In the genomic region with DNA sequence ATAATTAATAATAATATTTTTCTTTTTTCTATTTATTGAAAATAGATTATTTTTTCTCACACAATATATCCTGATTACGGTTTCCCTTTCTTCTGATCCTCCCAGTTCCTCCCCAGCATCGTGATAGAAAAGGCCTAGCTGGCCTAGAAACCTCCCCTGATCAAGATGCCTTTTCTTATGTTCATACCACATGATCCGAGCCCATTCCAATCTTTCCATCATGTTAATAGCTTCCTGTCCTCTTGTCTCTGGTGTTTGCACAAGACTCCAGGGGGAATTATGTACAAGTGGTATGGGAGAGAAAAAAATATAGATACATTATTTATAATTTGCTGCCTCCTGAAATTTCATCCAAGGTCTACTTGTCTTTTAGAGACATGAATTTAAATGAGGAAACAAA, we compare ENCODE assay signal across 22 mouse cellular contexts.
DNase-seq lines count a peak whose midpoint lies in the region; ATAC-seq lines count a peak whose summit lies in the region.
"Had no signal": no experiment of that assay in that cellular context is flagged by ENCODE, and none has a peak within 500 bp of the region (broad histone marks: within the 10 kb centered on the region; RNA-seq: fewer than 3 reads in every experiment).

No protein-coding gene starts in this region.

- 60% methylated on average over 3 of the region's 3 CpGs for WGBS in hindbrain, embryonic 12.5 days
- 74% methylated on average over 3 of the region's 3 CpGs for WGBS in hindbrain, embryonic 10.5 days
- WGBS in neural tube, embryonic 12.5 days, result 52% methylated on average over 3 of the region's 3 CpGs
- WGBS in neural tube, embryonic 15.5 days, result 51% methylated on average over 3 of the region's 3 CpGs
- 52% methylated on average over 3 of the region's 3 CpGs for WGBS in midbrain, embryonic 14.5 days

- no peak overlapping the region for H3K4me3 ChIP-seq in hindbrain, embryonic 12.5 days
- no peak overlapping the region for H3K4me3 ChIP-seq in hindbrain, embryonic 10.5 days
- H3K4me3 ChIP-seq in neural tube, embryonic 12.5 days, result no peak overlapping the region
- H3K4me3 ChIP-seq in neural tube, embryonic 15.5 days (replicated peaks), result no peak overlapping the region
- H3K4me3 ChIP-seq in midbrain, embryonic 14.5 days (replicated peaks; ENCODE audit: low read depth, low read length), result no peak overlapping the region
- H3K4me3 ChIP-seq: embryonic facial prominence, embryonic 15.5 days; erythroblast, embryonic 14.5 days; forebrain, embryonic 10.5 days; heart, embryonic 15.5 days had no signal

- no peak overlapping the region for H3K9ac ChIP-seq in hindbrain, embryonic 12.5 days
- H3K9ac ChIP-seq in neural tube, embryonic 12.5 days, result no peak overlapping the region
- no peak overlapping the region for H3K9ac ChIP-seq in neural tube, embryonic 15.5 days (replicated peaks)
- H3K9ac ChIP-seq in midbrain, embryonic 14.5 days (replicated peaks; ENCODE audit: low read length), result no peak overlapping the region
- H3K9ac ChIP-seq: embryonic facial prominence, embryonic 15.5 days; heart, embryonic 15.5 days had no signal

- no peaks in the 10 kb centered on the region for H3K9me3 ChIP-seq in hindbrain, embryonic 12.5 days (replicated peaks)
- H3K9me3 ChIP-seq in hindbrain, embryonic 10.5 days, result no peaks in the 10 kb centered on the region
- H3K9me3 ChIP-seq in neural tube, embryonic 12.5 days, result no peaks in the 10 kb centered on the region
- no peaks in the 10 kb centered on the region for H3K9me3 ChIP-seq in neural tube, embryonic 15.5 days (replicated peaks)
- no peaks in the 10 kb centered on the region for H3K9me3 ChIP-seq in midbrain, embryonic 14.5 days (ENCODE audit: control insufficient read depth, low read length)
- H3K9me3 ChIP-seq: embryonic facial prominence, embryonic 15.5 days; forebrain, embryonic 10.5 days; heart, embryonic 15.5 days had no signal

- H3K4me2 ChIP-seq in hindbrain, embryonic 12.5 days (replicated peaks), result no peak overlapping the region
- no peak overlapping the region for H3K4me2 ChIP-seq in neural tube, embryonic 12.5 days (replicated peaks)
- H3K4me2 ChIP-seq in neural tube, embryonic 15.5 days, result no peak overlapping the region
- H3K4me2 ChIP-seq in midbrain, embryonic 14.5 days (ENCODE audit: low read length), result no peak overlapping the region
- H3K4me2 ChIP-seq: embryonic facial prominence, embryonic 15.5 days; heart, embryonic 11.5 days; heart, embryonic 15.5 days had no signal

- H3K36me3 ChIP-seq in hindbrain, embryonic 12.5 days, result no peaks in the 10 kb centered on the region
- H3K36me3 ChIP-seq in hindbrain, embryonic 10.5 days, result no peaks in the 10 kb centered on the region
- no peaks in the 10 kb centered on the region for H3K36me3 ChIP-seq in neural tube, embryonic 12.5 days
- no peaks in the 10 kb centered on the region for H3K36me3 ChIP-seq in neural tube, embryonic 15.5 days
- H3K36me3 ChIP-seq in midbrain, embryonic 14.5 days (ENCODE audit: control insufficient read depth, insufficient read depth, low read length), result no peaks in the 10 kb centered on the region
- H3K36me3 ChIP-seq: embryonic facial prominence, embryonic 15.5 days; forebrain, embryonic 10.5 days; heart, embryonic 15.5 days had no signal

- 0 out of 2 replicates have a peak, but pooled peaks have one; percentile 36 for ATAC-seq in hindbrain, embryonic 12.5 days (ENCODE audit: low FRiP score)
- ATAC-seq in neural tube, embryonic 12.5 days (ENCODE audit: low FRiP score, low read depth), result 0 out of 2 replicates have a peak, but pooled peaks have one; percentile 39
- no peak for ATAC-seq in neural tube, embryonic 15.5 days (ENCODE audit: low FRiP score)
- peak; percentile 14; the same call in 1 of the 2 replicates for ATAC-seq in midbrain, embryonic 14.5 days (ENCODE audit: low FRiP score, low TSS enrichment)
- ATAC-seq: activated CD4-positive, CD25-positive, alpha-beta regulatory T cell, adult 4 months; inflammation-experienced regulatory T-cells, adult 6 months; Patski had no signal

- H3K27me3 ChIP-seq in hindbrain, embryonic 12.5 days, result no peaks in the 10 kb centered on the region
- no peaks in the 10 kb centered on the region for H3K27me3 ChIP-seq in hindbrain, embryonic 10.5 days (ENCODE audit: insufficient read depth, poor library complexity, severe bottlenecking)
- H3K27me3 ChIP-seq in neural tube, embryonic 12.5 days (replicated peaks), result no peaks in the 10 kb centered on the region
- no peaks in the 10 kb centered on the region for H3K27me3 ChIP-seq in neural tube, embryonic 15.5 days (replicated peaks)
- H3K27me3 ChIP-seq in midbrain, embryonic 14.5 days (ENCODE audit: control insufficient read depth, insufficient read depth, low read length), result no peaks in the 10 kb centered on the region
- H3K27me3 ChIP-seq: CH12.LX; embryonic facial prominence, embryonic 15.5 days; heart, embryonic 15.5 days had no signal

- no peak for DNase-seq in hindbrain, embryonic 10.5 days (ENCODE audit: low spot score)
- no peak for DNase-seq in midbrain, embryonic 14.5 days
- DNase-seq in kidney, postnatal 25 days, result no peak
- DNase-seq in urinary bladder, postnatal 10 days (ENCODE audit: low spot score), result no peak
- DNase-seq: adrenal gland, postnatal 14 days; cerebellum, adult 18-20 months; cerebellum, adult 9-11 months; gastrocnemius, postnatal 10 days; heart, adult 18-20 months; heart, postnatal 14 days had no signal

- 0 out of 2 replicates have a peak overlapping the region, but pooled peaks have one; percentile 57 for H3K27ac ChIP-seq in hindbrain, embryonic 12.5 days
- H3K27ac ChIP-seq in hindbrain, embryonic 10.5 days, result no peak overlapping the region
- no peak overlapping the region for H3K27ac ChIP-seq in neural tube, embryonic 12.5 days
- H3K27ac ChIP-seq in neural tube, embryonic 15.5 days (replicated peaks), result no peak overlapping the region
- H3K27ac ChIP-seq in midbrain, embryonic 14.5 days (replicated peaks; ENCODE audit: low read depth, low read length), result no peak overlapping the region
- H3K27ac ChIP-seq: embryonic facial prominence, embryonic 15.5 days; forebrain, embryonic 10.5 days; heart, embryonic 15.5 days had no signal

- H3K4me1 ChIP-seq in hindbrain, embryonic 12.5 days, result peaks cover 14% of the 10 kb centered on the region
- H3K4me1 ChIP-seq in hindbrain, embryonic 10.5 days (replicated peaks), result peaks cover 13% of the 10 kb centered on the region
- peaks cover 12% of the 10 kb centered on the region for H3K4me1 ChIP-seq in neural tube, embryonic 12.5 days
- peaks cover 13% of the 10 kb centered on the region for H3K4me1 ChIP-seq in neural tube, embryonic 15.5 days
- 0 out of 2 replicates have a peak, but pooled peaks cover 6% of the 10 kb centered on the region for H3K4me1 ChIP-seq in midbrain, embryonic 14.5 days (ENCODE audit: control insufficient read depth, insufficient read depth, low read length)
- H3K4me1 ChIP-seq: embryonic facial prominence, embryonic 15.5 days; heart, embryonic 15.5 days had no signal
